Mouse (Mus musculus) kidney, adult 2 months (tissue): ENCODE measurements at regions not wholly inside any gene's neighbourhood (a gene's known extent, or its start where the extent isn't known, plus 50 kb on each side); places are given as distances from the start of the nearest gene placed in this dataset.

ENCODE experiments used
- CTCF ChIP-seq: fragments of 200-500 bp; conservative IDR thresholded peaks from 2 replicates; pipeline ENCODE4 v1.5.1; 2011; ENCODE audit warnings: low read depth, mild to moderate bottlenecking, control low read depth, low read length, moderate library complexity, mixed read lengths; ENCODE audit not compliant: insufficient read depth, insufficient read length
- POLR2A ChIP-seq: fragments of 200-500 bp; IDR thresholded peaks from one replicate; pipeline ENCODE4 v1.6.1; 2011; ENCODE audit warnings: low read depth, low read length, control low read depth

DNA sequence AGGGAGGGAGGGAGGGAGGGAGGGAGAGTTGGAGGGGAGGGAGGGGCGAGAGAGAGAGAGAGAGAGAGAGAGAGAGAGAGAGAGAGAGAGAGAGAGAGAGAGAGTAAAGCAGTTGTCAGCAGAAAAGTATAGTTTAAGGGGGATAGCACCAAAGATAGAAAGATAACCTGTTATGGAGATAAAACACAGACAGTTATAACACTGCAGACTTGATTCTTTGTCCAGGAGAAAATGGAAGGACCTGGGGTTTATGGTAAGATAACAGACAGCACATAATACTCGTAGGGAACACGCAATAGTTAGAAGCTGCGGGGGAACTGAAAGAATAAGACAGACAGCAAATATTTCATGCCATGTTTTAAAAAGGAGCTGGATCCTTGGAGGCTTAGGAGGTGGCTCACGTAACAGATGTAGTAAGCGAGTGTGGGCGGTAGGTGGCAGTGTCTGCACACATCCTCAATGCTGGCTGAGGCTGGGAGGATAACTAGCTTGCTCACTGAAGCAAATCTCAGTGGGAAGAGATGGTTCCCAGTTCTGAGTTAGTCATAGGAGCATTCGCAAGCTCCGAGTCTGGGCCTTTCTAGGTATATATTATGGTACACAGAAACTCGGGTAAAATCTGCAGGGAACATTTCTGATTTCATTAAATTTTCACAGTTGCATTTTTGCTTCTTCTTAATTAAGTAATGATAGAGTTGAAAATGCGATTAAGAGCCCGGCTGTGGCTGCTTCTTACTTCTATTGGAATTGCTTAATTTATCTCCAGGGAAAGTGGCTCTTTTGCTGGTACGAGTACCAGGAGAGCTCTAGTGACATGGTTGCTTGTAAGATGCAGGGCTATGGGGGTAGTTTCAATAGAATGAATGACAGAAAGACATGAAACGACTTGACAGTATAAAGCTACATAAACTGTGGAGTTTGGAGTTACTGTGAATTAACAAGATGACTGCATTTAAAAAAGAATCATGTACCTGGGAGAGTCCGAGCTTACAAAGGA, 157.6 kb upstream of the Rgs1 start:
- peak; percentile 98; the same call in 1 of the 2 replicates for TF ChIP-seq CTCF
- no peak for TF ChIP-seq POLR2A
